Mouse (Mus musculus) embryonic facial prominence, embryonic 15.5 days (tissue): ENCODE measurements around the gene Chchd1. TPM values are rescaled to one million over a fixed set of nuclear protein-coding genes. Genes with fewer than 3 reads are reported as not detected.

Source experiments
- ATAC-seq: fragments of 200-750 bp; cut with Nextera tagmentation; 2 replicates; pipeline ENCODE4 v1.8.0; 2017; ENCODE audit warnings: low read depth, moderate TSS enrichment; ENCODE audit not compliant: insufficient number of reproducible peaks, low FRiP score, low TSS enrichment
- H3K27ac ChIP-seq: fragments of 300-500 bp; sonication (generic); replicated peaks from 2 replicates; pipeline ENCODE4 v1.5.1; 2015; ENCODE audit warnings: mild to moderate bottlenecking, inconsistent platforms
- H3K27me3 ChIP-seq: fragments of 300-500 bp; sonication (generic); 2 replicates; pipeline ENCODE4 v1.6.1; 2015; ENCODE audit warnings: inconsistent platforms
- H3K36me3 ChIP-seq: fragments of 300-500 bp; sonication (generic); 2 replicates; pipeline ENCODE4 v1.6.1; 2015; ENCODE audit warnings: mild to moderate bottlenecking, inconsistent platforms
- H3K4me1 ChIP-seq: fragments of 300-500 bp; sonication (generic); 2 replicates; pipeline ENCODE4 v1.6.1; 2015; ENCODE audit warnings: inconsistent platforms
- H3K4me2 ChIP-seq: fragments of 300-500 bp; sonication (generic); replicated peaks from 2 replicates; pipeline ENCODE4 v1.6.1; 2015; ENCODE audit warnings: mild to moderate bottlenecking, inconsistent platforms
- H3K4me3 ChIP-seq: fragments of 300-500 bp; sonication (generic); replicated peaks from 2 replicates; pipeline ENCODE4 v1.5.1; 2015; ENCODE audit warnings: mild to moderate bottlenecking, inconsistent platforms
- H3K9ac ChIP-seq: fragments of 300-500 bp; sonication (generic); 2 replicates; pipeline ENCODE4 v1.6.1; 2015; ENCODE audit warnings: inconsistent platforms
- H3K9me3 ChIP-seq: fragments of 300-500 bp; sonication (generic); replicated peaks from 2 replicates; pipeline ENCODE4 v1.6.1; 2016; ENCODE audit warnings: inconsistent platforms
- WGBS: fragments of 180-500 bp; shearing (Covaris S2); methylation state at CpG from one replicate; pipeline ENCODE4 v1.1.7; 2015; 5-methylcytosine and 5-hydroxymethylcytosine counted together
- microRNA-seq: library from miRNA; unstranded; fragments of <30 nt; microRNA quantifications from one replicate; pipeline ENCODE4, GENCODE M21; 2016; ENCODE audit warnings: borderline number of aligned reads
- polyA plus RNA-seq: library from polyadenylated mRNA; unstranded; fragments of >200 nt; fragmentation: Nextera tagmentation; extraction: Ambion mirVana; gene quantifications from 2 replicates; pipeline ENCODE4 v1.2.1, GENCODE M21; 2015

The Chchd1 gene
- polyA plus RNA-seq, 1 experiment from 2014 or later, result 171 TPM

GRCm38 (mm10) chr14:20746935-20747334, 44.1 kb downstream of the Chchd1 start:
- no peak overlapping the region for H3K4me2 ChIP-seq
- no peak overlapping the region for H3K9ac ChIP-seq
- H3K36me3 ChIP-seq, result peaks cover 34% of the 10 kb centered on the region
- H3K9me3 ChIP-seq, result no peaks in the 10 kb centered on the region
- 80% methylated on average over 3 of the region's 3 CpGs for WGBS
- no peak overlapping the region for H3K4me3 ChIP-seq
- H3K27ac ChIP-seq, result no peak overlapping the region
- peaks cover under 1% of the 10 kb centered on the region; the same call in 1 of the 2 replicates for H3K4me1 ChIP-seq
- H3K27me3 ChIP-seq, result no peaks in the 10 kb centered on the region
- no peak for ATAC-seq

DNA sequence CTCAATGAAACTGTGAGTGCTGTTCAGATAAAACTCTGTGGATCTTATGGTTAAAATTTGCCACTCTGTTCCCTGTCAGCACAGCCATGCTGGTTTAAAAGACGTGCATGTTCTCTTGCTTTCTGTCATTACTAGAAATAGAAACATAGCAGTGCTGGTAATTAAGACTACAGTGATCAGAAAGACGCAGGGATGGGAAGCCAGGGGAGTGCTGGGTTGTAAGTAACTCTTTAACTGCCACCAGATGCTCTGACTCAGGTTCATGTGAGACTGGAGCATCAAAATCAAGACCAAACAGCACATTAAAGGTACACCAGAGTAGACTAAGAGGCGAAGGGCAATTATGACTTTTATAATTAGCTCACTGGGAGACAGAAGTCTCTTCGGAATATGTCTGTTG, 45.6 kb downstream of the Chchd1 start:
- Histone ChIP-seq H3K27me3 (no peaks in the 10 kb centered on the region), H3K4me2 (no peak overlapping the region), H3K9me3 (no peaks in the 10 kb centered on the region), H3K9ac (no peak overlapping the region), H3K36me3 (peaks cover 25% of the 10 kb centered on the region), H3K4me1 (no peaks in the 10 kb centered on the region), H3K4me3 (no peak overlapping the region), H3K27ac (no peak overlapping the region)
- no peak for ATAC-seq
- WGBS, result 41% methylated on average over 4 of the region's 4 CpGs

GRCm38 (mm10) chr14:20749494-20750051, 46.8 kb downstream of the Chchd1 start:
- Histone ChIP-seq H3K4me2 (no peak overlapping the region), H3K36me3 (peaks cover 19% of the 10 kb centered on the region), H3K4me3 (no peak overlapping the region), H3K9me3 (no peaks in the 10 kb centered on the region), H3K9ac (no peak overlapping the region), H3K4me1 (no peaks in the 10 kb centered on the region), H3K27ac (no peak overlapping the region), H3K27me3 (no peaks in the 10 kb centered on the region)
- WGBS, result 91% methylated on average over 4 of the region's 4 CpGs
- no peak for ATAC-seq

DNA sequence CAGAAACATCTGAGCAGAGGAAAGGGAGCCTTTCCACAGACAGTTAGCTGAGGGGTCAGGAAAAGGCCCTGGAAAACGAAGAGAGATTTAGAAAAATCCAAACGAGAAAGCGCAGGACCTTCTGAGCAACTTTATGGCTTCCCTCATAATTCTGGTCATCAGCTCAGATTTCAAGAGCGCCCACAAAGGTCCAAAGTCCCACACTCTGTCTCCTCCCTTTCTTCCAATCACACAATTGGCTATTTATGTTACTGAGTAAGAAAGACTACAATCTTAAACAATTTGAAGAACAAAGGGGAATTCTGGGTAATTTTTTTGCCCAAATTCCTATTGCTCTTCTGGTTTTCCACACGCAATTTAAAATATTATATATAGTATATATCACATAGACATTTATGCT, 47.7 kb downstream of the Chchd1 start:
- H3K9me3 ChIP-seq, result no peaks in the 10 kb centered on the region
- H3K27me3 ChIP-seq, result no peaks in the 10 kb centered on the region
- 82% methylated on average over 5 of the region's 5 CpGs for WGBS
- peaks cover 22% of the 10 kb centered on the region for H3K36me3 ChIP-seq
- no peak overlapping the region for H3K27ac ChIP-seq
- H3K4me2 ChIP-seq, result no peak overlapping the region
- H3K9ac ChIP-seq, result no peak overlapping the region
- no peak for ATAC-seq
- no peak overlapping the region for H3K4me3 ChIP-seq
- no peaks in the 10 kb centered on the region for H3K4me1 ChIP-seq

DNA sequence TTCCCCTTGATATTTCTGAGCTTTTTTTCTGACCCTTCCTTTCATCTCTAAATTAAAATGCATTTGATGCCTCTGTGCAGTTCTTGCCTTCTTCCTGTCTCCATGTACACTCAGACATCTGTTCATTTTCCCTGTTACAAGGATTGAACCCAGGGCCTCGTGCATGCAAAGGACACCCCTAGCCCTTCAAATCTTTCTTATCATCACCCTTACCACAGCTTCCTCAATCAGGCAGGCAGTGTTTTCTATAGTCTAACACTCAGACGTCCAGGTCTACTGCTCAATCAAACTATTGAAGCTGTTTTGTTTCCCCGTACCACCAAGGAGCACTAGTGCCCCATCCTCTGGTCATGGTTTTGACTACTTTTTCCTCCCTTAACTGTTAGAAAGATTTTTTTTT, 51.0 kb downstream of the Chchd1 start:
- H3K27me3 ChIP-seq, result no peaks in the 10 kb centered on the region
- H3K36me3 ChIP-seq, result peaks cover 48% of the 10 kb centered on the region
- H3K4me3 ChIP-seq, result no peak overlapping the region
- no peak overlapping the region for H3K9ac ChIP-seq
- no peaks in the 10 kb centered on the region for H3K9me3 ChIP-seq
- H3K27ac ChIP-seq, result no peak overlapping the region
- no peak for ATAC-seq
- 88% methylated on average over 3 of the region's 3 CpGs for WGBS
- no peaks in the 10 kb centered on the region for H3K4me1 ChIP-seq
- H3K4me2 ChIP-seq, result no peak overlapping the region

Small RNA genes lying within 50 kb of the gene (microRNA-seq; reads per million reads assigned to microRNA genes)
- 0.52 reads per million for gene Mir6946

Other genes with a start within 250 kb of the Chchd1 start
- 56.4 and 61.7 TPM in 2 replicates for gene Anxa7, start 222.9 kb upstream of the Chchd1 start, polyA plus RNA-seq
- 1.9 and 2.0 TPM in 2 replicates for gene Mss51, start 206.1 kb upstream of the Chchd1 start, polyA plus RNA-seq
- gene Ppp3cb, start 156.4 kb upstream of the Chchd1 start, polyA plus RNA-seq, result 46.7 and 50.2 TPM in 2 replicates
- 5.6 and 6.6 TPM in 2 replicates for gene Usp54, start 61.9 kb upstream of the Chchd1 start, polyA plus RNA-seq
- gene Myoz1, start 46.5 kb upstream of the Chchd1 start, polyA plus RNA-seq, result 7.0 and 9.7 TPM in 2 replicates
- 30.1 and 37.7 TPM in 2 replicates for gene Synpo2l, start 34.7 kb upstream of the Chchd1 start, polyA plus RNA-seq
- gene Sec24c, start 28.7 kb upstream of the Chchd1 start, polyA plus RNA-seq, result 86.8 and 92.5 TPM in 2 replicates
- 32.3 and 34.2 TPM in 2 replicates for gene Fut11, start 8.0 kb upstream of the Chchd1 start, polyA plus RNA-seq
- 38.6 and 40.1 TPM in 2 replicates for gene Zswim8, start 4.5 kb downstream of the Chchd1 start, polyA plus RNA-seq
- gene Ndst2, start 31.6 kb downstream of the Chchd1 start, polyA plus RNA-seq, result 35.1 and 38.8 TPM in 2 replicates
- gene Camk2g, start 91.1 kb downstream of the Chchd1 start, polyA plus RNA-seq, result 54.3 and 56.3 TPM in 2 replicates
- gene Plau, start 133.7 kb downstream of the Chchd1 start, polyA plus RNA-seq, result 4.5 TPM in 2 replicates
- gene Vcl, start 226.4 kb downstream of the Chchd1 start, polyA plus RNA-seq, result 49.6 and 51.7 TPM in 2 replicates